Mouse (Mus musculus) induced T-regulatory cell, adult 2 months (primary cell): ENCODE data around the gene Slc9a9.

Experiments
- DNase-seq: peaks from one replicate; pipeline ENCODE4 v3.0.0-alpha.2; 2012; ENCODE audit warnings: low read depth

Gene Slc9a9

GRCm38 (mm10) chr9:95077938-95078337, 408.2 kb downstream of the Slc9a9 start:
- DNase-seq, result no peak

GRCm38 (mm10) chr9:95078626-95079025, 408.9 kb downstream of the Slc9a9 start:
- no peak for DNase-seq

GRCm38 (mm10) chr9:95079951-95080350, 410.2 kb downstream of the Slc9a9 start:
- no peak for DNase-seq

GRCm38 (mm10) chr9:95086109-95086821, 416.6 kb downstream of the Slc9a9 start:
- no peak for DNase-seq

- DNase-seq, result no peak
Observed at GRCm38 (mm10) chr9:95088221-95088620, 418.5 kb downstream of the Slc9a9 start.

GRCm38 (mm10) chr9:95089050-95089449, 419.3 kb downstream of the Slc9a9 start:
- no peak for DNase-seq

GRCm38 (mm10) chr9:95096486-95096885, 426.8 kb downstream of the Slc9a9 start:
- no peak for DNase-seq

GRCm38 (mm10) chr9:95105768-95106167, 436.1 kb downstream of the Slc9a9 start:
- DNase-seq, result peak; percentile 37

- no peak for DNase-seq
Observed at GRCm38 (mm10) chr9:95109799-95110198, 440.1 kb downstream of the Slc9a9 start.

GRCm38 (mm10) chr9:95110768-95111167, 441.1 kb downstream of the Slc9a9 start:
- no peak for DNase-seq

- DNase-seq, result no peak
Observed at GRCm38 (mm10) chr9:95111732-95112131, 442.0 kb downstream of the Slc9a9 start.

GRCm38 (mm10) chr9:95113157-95114135, 443.7 kb downstream of the Slc9a9 start:
- peak; percentile 74 for DNase-seq

GRCm38 (mm10) chr9:95120062-95120461, 450.4 kb downstream of the Slc9a9 start:
- DNase-seq, result peak; percentile 70

- peak; percentile 29 for DNase-seq
Observed at GRCm38 (mm10) chr9:95121151-95121835, 451.6 kb downstream of the Slc9a9 start.

- no peak for DNase-seq
Observed at GRCm38 (mm10) chr9:95125683-95126082, 456.0 kb downstream of the Slc9a9 start.

- no peak for DNase-seq
Observed at GRCm38 (mm10) chr9:95127774-95128173, 458.1 kb downstream of the Slc9a9 start.

GRCm38 (mm10) chr9:95149206-95149729, 479.6 kb downstream of the Slc9a9 start:
- DNase-seq, result no peak

GRCm38 (mm10) chr9:95150096-95150495, 480.4 kb downstream of the Slc9a9 start:
- no peak for DNase-seq

- no peak for DNase-seq
Observed at GRCm38 (mm10) chr9:95150597-95150996, 480.9 kb downstream of the Slc9a9 start.

GRCm38 (mm10) chr9:95150998-95151397, 481.3 kb downstream of the Slc9a9 start:
- DNase-seq, result peak; percentile 28

GRCm38 (mm10) chr9:95151746-95152145, 482.0 kb downstream of the Slc9a9 start:
- peak; percentile 82 for DNase-seq

- peak; percentile 23 for DNase-seq
Observed at GRCm38 (mm10) chr9:95153966-95154365, 484.3 kb downstream of the Slc9a9 start.
